Mouse (Mus musculus) testis, postnatal 14 days (tissue): ENCODE results near the gene 1190002N15Rik.

Experiments
- DNase-seq: peaks from one replicate; pipeline ENCODE4 v3.0.0; 2021; ENCODE audit warnings: low spot score

1190002N15Rik gene

DNA sequence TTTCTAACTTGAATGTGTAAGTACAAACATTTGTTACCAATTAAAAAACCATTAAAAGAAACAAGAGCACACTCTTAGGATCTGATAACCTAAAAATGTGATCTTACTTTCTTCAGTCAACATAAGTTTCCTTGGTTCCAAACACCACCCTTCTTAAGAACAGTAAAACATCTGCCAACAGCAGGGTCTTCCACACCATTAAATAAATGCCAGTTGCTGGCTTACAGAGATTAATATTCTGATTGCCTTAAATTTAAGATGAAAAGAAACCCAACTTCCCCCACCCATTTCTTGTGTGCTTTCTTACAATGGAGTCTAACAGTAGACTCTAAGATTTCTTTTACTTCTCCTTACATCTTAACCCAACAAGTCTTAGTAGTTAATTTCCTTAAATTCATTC lies 7.9 kb downstream of the 1190002N15Rik start:
- no peak for DNase-seq

DNA sequence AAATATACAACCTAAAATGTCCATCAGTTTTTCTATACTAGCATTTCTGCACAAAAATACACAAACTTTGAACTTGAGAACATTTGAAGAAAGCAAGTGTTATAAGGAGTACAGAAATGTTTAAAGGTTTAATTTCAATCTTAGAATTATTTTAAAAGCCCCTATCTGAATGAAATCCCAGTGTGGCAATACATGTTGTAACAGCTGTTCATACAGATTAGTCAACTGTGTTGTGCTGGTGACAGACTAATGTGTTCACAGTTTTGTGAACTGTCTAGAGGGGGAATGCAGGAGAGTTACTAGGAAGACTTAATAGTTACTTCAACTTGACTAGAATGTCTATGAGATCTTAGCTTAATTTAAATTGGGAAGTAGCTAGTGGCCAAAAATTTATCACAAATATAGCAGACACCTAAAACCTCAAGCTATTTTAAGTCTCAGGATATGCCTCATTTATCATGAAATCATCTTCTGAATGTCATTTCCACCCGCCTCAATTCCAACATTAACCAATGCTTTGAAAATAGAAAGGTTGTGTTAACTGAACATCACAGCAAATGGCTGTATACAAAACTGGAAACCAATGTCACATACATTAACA lies 8.6 kb downstream of the 1190002N15Rik start:
- no peak for DNase-seq

DNA sequence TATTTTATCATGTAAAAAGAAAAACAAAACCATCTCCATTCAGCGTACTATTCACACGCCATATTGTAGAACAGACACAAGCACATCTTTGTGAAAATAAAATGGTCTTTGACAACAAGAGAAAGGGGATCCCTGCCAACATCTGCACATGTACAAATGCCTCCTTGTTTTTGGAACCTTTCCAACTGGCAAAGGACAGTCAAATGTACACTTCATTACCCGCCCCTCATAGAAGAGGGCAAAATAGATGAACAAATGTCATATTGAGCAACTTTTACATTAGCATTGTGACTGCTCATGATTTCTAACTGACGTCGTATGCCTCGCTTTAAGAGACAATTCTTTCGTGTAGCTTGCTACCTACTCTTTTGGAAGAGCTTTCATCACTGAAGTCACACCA lies 11.4 kb downstream of the 1190002N15Rik start:
- DNase-seq: no peak

DNA sequence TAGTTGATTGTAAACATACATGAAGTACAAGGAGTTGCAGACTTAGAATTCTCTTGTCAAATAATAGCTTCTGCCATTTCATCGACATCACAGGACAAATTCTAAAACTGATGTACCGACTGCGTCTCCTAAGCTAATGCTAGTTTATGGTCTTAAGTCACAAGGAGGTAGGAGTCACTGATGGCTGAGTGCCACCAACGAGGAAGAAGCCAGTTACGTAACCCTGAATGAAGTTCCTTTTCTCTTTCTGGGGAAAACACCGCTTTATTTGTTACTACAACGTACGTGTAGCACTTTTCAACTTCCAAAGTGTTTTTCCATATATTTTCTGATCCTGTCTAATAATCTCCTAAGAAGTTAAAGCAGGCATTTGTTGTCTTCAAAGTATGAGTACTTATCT lies 25.6 kb downstream of the 1190002N15Rik start:
- DNase-seq: no peak

DNA sequence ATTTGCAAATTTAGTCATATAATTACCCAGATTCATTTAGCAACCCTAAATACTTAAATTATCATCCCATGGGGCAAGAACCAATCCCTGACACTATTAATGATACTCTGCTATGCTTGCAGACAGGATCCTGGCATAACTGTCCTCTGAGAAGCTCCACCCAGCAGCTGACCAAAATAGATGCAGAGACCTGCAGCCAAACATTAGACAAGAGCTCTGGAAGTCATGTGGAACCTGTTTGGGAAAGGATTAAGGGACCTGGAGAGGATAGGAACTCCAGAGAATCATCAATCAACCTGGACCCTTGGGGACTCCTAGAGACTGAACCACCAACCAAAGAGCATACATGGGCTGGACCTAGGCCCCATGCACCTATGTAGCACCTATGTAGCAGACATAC lies 26.7 kb downstream of the 1190002N15Rik start:
- DNase-seq: no peak

DNA sequence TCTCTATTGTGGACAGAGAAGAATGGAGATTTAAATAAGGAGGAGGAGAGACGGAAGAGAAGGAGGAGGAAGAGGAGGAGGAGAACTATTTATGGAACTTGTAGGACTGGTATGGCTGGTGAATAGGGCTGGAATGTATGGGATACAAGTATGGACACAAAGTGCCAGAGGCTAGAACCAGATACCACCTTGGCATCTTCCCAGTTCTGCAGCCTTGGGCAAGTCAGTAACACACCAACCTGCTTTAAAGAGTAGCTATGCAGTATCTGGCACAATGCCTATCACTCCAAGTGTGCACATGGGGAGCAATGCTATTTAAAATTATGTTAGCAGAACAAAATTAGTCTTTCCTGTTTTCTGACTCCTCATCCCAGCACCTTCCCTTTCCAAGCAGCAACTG lies 30.9 kb downstream of the 1190002N15Rik start:
- DNase-seq: no peak

DNA sequence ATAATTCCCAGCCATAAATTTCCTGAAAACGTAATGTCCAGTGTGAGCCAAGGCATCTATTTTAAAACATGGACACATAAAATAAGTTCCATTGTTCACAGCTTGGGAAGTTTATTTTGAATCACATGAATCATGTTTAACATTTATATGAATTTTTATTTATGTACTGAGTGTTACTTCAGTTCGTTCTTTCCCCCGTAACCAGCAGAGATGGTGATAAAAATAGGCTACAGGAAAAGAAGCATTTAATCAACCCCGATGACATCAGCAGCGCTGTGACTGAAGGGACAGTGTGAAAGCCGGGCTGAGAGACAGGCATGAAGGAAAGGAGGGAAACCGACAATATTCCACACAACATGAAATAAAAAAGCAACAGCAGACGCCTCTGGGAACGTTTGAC lies 46.4 kb downstream of the 1190002N15Rik start:
- no peak for DNase-seq

DNA sequence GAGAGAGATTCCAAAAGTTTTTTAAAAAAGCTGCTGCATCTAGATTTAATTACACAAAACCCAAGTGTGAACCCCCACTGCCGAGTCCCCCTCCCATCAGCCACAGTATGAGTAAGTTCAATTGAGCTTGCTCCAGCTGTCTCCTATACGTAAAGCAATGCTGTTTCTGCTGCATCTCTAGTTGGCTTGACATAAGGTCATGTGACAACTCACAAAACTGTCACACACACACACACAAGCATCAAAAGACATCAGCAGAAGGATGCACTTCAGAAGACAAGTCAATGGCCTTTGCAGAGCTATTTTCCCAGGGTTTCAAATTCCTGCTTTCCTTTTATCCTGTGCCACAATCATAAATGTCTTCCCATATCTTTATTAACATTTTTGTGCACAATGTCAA lies 49.9 kb downstream of the 1190002N15Rik start:
- DNase-seq: no peak

DNA sequence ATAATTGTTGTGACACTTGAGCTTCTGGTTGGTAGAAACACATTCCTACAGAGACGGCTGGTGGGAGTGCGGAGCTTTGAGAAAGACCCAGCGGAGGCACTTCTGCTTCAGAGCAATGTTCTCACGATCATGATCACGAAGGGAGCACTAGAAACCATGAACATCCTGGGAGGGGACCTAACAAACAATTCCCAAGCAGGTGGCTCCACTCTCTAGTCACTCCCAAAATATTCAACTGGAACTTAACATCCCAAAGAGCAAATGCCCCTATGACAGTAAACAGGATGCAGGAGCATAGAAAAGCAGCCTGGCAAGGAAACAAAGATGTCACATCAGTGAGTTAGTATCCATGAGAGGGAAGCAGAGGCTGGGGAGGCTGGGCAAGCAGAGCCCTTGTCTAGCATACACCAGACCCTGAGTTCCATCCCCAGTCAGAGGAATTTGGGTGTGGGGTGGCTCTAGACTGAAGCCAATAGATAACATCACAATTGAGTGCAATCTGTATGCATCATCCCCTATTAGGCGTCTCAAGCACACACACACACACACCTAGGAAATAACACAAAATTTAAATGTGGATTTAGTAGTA lies 54.5 kb downstream of the 1190002N15Rik start:
- DNase-seq: no peak

DNA sequence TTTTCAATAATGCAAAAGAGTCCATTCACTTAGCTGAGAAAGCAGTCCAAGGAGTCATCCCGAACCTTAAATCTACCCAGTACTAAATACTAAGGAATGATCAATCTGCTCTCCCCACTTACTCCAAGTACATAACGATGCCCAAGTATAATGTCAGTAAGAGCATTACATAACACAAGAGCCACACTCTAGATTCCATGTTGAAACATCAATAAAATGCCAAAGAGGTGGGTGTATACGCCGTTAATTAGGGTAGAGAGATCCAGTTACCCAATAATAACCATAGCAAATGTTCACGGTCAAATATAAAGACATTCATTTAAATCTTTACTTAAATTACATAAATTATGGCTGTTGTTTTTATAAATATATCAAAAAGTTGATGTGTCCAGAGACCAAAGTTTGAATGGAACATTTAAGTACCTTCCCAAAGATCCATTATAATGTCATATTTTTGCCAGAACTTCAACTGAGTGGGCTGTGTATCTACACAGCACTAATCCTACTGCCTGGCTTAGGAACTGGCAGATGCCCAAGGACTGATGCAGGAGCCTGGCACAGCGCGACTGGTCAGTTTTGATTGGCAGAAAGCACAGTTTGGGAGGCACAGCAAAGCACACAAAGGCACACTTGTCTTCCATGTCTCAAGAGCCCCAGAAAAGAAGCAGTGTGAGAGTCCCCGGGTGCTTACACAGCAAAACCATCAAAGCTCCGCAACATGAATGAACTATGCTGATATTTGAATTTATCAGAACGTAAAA lies 55.5 kb downstream of the 1190002N15Rik start:
- DNase-seq: peak; percentile 66

DNA sequence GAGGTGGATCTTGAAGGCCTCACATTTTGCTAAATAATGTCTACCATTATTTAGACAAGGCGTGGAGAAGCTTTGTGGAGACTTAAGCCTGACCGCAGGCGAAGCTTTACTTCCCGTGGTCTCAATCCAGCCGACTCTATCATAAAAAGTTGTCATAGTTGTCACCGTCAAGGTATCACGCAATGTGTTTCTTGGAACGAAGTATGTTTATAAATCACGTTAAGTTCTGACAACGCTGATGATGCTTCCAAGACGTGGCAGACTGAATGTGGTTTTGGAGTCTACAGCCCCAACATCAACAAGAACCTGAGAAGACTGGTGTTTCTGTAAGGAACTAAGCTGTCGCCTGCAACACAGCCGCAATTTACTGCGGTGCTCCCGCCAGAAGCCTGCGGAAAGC lies 56.8 kb downstream of the 1190002N15Rik start:
- no peak for DNase-seq

DNA sequence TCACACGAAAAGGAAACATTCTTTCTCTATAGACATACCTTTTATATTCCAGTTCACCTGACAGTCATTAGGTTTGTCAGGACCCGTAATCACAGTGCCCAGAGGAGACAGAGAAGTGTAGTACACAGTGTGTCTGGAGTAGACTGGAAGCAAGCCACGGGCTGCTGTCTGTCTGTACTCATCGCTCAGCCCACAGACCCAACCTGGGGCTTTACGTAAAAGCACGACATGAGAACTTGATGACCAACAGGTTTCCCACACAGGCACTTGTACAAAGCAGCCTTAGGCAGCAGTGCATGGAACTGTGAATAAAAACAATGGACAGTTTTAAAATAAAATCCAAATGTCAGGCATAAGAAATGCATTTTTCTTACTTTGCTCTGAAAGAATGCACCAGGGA lies 58.5 kb downstream of the 1190002N15Rik start:
- DNase-seq: no peak

DNA sequence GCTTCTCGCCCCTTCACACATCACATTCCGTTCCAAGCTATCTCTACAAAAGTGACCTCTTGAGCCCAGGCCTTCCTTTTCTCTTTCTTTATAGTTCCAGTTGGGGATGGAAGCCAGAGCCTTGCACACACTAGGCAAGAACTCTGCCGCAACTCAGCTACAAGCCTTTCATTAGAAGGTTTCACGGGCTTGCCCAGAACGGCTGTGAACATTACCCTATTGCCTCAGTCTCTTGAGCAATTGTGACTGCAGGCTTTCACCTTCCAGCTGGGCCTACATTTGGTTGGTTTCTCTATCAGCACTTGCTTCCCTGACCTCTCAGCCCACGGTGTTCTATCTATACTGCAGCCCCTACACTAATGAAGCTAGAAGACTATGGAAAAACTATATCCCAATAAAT lies 58.9 kb downstream of the 1190002N15Rik start:
- DNase-seq: no peak

DNA sequence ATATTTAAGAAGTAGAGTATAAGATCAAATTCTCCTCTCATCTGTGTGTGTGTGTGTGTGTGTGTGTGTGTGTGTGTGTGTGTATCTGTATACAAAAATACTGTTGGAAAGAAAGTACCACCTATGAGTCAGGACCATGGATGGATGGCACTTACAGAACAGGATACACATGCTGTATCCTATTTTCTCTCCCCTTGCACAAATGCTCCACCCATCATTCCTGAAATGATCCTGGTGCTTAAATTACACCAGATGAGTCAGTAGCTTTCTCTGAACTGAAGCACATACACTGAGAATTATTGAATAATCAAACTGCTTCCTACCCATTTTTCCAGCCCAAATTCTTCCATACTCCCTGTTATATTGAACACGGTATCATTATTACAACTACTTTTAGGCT lies 61.9 kb downstream of the 1190002N15Rik start:
- no peak for DNase-seq

DNA sequence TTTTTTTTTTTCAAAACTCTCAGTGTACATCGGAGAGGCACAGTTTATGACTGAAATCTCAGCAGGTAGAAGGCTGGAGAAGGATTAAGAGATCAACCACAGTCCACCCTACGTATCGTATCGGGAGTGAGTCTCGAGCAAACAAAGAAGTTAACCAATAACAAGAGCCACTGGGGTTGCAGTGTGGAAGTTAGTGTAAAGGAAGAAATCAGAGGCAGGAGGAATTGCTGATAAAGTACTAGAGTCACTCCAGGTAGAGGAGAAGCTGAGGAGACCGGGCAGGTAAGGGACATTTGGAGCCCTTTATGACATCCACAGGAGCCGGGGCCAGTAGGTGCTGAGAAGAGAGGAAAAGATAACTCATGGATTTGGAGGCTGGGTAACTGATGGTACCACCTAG lies 64.0 kb downstream of the 1190002N15Rik start:
- DNase-seq: no peak

DNA sequence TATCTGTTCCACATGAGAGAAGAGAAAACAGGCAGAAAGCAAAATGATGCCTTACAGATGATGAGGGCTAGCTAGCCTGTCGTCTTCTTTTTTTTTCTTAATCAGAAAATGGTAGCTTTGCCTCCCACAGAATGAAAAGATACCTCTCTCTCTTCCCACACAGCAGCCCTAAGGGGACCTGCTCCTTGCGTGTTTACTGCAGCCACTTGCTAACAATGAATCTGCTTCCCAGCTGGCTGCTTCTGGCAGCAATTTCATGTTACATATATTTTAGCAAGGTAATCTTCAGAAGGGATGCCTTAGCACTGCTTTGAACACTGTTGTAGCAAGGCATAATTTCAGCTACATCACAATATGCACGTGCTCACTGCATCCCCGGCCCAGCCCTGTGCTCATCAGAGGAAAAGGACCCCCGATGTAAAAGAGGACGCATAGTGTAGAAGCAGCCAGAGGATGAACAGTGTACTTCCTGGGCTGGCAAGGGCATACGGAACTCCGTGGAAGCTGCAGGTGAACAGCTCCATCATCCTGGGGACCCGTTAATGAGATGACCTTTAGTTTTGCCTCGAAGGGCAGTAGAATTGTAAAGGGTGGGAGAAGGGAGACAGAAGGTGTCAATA lies 64.8 kb downstream of the 1190002N15Rik start:
- DNase-seq: no peak

DNA sequence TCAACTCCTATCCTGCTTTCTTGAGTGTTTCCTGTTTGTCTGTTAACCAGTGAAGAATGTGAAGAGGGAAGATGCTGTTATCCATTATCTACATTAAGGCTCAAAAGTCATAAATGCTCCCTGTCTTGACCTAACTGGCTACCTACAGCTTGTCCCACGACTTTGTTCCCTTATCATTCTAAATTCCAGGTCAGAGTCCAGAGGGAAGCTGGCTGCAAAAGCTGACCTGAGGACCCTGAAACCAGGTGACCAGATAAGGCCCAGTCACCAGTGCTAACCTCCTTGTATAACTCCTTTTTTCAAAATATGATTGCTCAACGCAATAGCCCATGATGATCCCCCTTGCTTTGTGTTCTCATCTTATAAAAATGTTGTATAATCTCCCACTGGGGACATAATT lies 66.4 kb downstream of the 1190002N15Rik start:
- DNase-seq: no peak
